Mouse (Mus musculus): ENCODE measurements at regions not wholly inside any gene's neighbourhood (a gene's known extent, or its start where the extent isn't known, plus 50 kb on each side); places are given as distances from the start of the nearest gene placed in this dataset.

GRCm38 (mm10) chr4:81178782-81179135, 263.9 kb downstream of the Mpdz start:
- DNase-seq, result peak; percentile 86 to 88

- DNase-seq, result no peak
Measured at GRCm38 (mm10) chr4:81216123-81216522, 226.5 kb downstream of the Mpdz start.

- DNase-seq, result no peak
Measured at GRCm38 (mm10) chr4:81217979-81218378, 224.6 kb downstream of the Mpdz start.

GRCm38 (mm10) chr4:81222034-81222433, 220.6 kb downstream of the Mpdz start:
- DNase-seq, result no peak

GRCm38 (mm10) chr4:81222468-81223175, 220.0 kb downstream of the Mpdz start:
- DNase-seq, result no peak
